Mouse (Mus musculus) midbrain, embryonic 16.5 days (tissue): ENCODE measurements around the gene Akap7. TPM values are rescaled to one million over a fixed set of nuclear protein-coding genes. Genes with fewer than 3 reads are reported as not detected.

Experiments used
- ATAC-seq: fragments of 200-750 bp; cut with Nextera tagmentation; 2 replicates; pipeline ENCODE4 v1.8.0; 2017; ENCODE audit warnings: moderate TSS enrichment
- H3K27ac ChIP-seq: fragments of 300-500 bp; sonication (generic); 2 replicates; pipeline ENCODE4 v1.5.1; 2014; ENCODE audit warnings: mild to moderate bottlenecking, low read length, mixed read lengths
- H3K27me3 ChIP-seq: fragments of 300-500 bp; sonication (generic); 2 replicates; pipeline ENCODE4 v1.6.1; 2014; ENCODE audit warnings: low read depth, low read length, mixed read lengths; ENCODE audit not compliant: control insufficient read depth, insufficient read depth
- H3K36me3 ChIP-seq: fragments of 300-500 bp; sonication (generic); 2 replicates; pipeline ENCODE4 v1.6.1; 2014; ENCODE audit warnings: mild to moderate bottlenecking, low read length, moderate library complexity, mixed read lengths; ENCODE audit not compliant: control insufficient read depth, insufficient read depth
- H3K4me1 ChIP-seq: fragments of 300-500 bp; sonication (generic); 2 replicates; pipeline ENCODE4 v1.6.1; 2014; ENCODE audit warnings: mild to moderate bottlenecking, low read length, mixed read lengths; ENCODE audit not compliant: control insufficient read depth, insufficient read depth
- H3K4me2 ChIP-seq: fragments of 300-500 bp; sonication (generic); 2 replicates; pipeline ENCODE4 v1.6.1; 2014; ENCODE audit warnings: mild to moderate bottlenecking, low read length, mixed read lengths
- H3K4me3 ChIP-seq: fragments of 300-500 bp; sonication (generic); 2 replicates; pipeline ENCODE4 v1.5.1; 2014; ENCODE audit warnings: low read depth, mild to moderate bottlenecking, low read length, moderate library complexity, mixed read lengths
- H3K9ac ChIP-seq: fragments of 300-500 bp; sonication (generic); 2 replicates; pipeline ENCODE4 v1.6.1; 2014; ENCODE audit warnings: low read depth, low read length, mixed read lengths
- H3K9me3 ChIP-seq: fragments of 300-500 bp; sonication (generic); replicated peaks from 2 replicates; pipeline ENCODE4 v1.6.1; 2014; ENCODE audit warnings: mild to moderate bottlenecking, low read length, mixed read lengths; ENCODE audit not compliant: control insufficient read depth, poor library complexity, severe bottlenecking
- WGBS: fragments of 180-500 bp; shearing (Covaris S2); extraction: QIAGEN DNeasy Blood & Tissue Kit; methylation state at CpG from one replicate; pipeline ENCODE4 v1.1.7; 2014; 5-methylcytosine and 5-hydroxymethylcytosine counted together
- polyA plus RNA-seq: library from polyadenylated mRNA; unstranded; fragments of >200 nt; fragmentation: Nextera tagmentation; extraction: Ambion mirVana; gene quantifications from 2 replicates; pipeline ENCODE4 v1.2.1, GENCODE M21; 2015

Gene Akap7
- polyA plus RNA-seq, 1 experiment from 2014 or later = 63.3 TPM

GRCm38 (mm10) chr10:25219901-25220495 is 87.7 kb downstream of the Akap7 start:
- H3K4me2 ChIP-seq = no peak overlapping the region
- H3K36me3 ChIP-seq = no peaks in the 10 kb centered on the region
- WGBS = 75% methylated on average over 15 of the region's 15 CpGs
- H3K27ac ChIP-seq = no peak overlapping the region
- no peaks in the 10 kb centered on the region for H3K4me1 ChIP-seq
- no peak for ATAC-seq
- H3K27me3 ChIP-seq = no peaks in the 10 kb centered on the region
- no peaks in the 10 kb centered on the region for H3K9me3 ChIP-seq
- no peak overlapping the region for H3K9ac ChIP-seq
- H3K4me3 ChIP-seq = no peak overlapping the region

GRCm38 (mm10) chr10:25219220-25219628 is 88.4 kb downstream of the Akap7 start:
- peak overlapping the region; percentile 50 for H3K9ac ChIP-seq
- 13% methylated on average over 7 of the region's 7 CpGs for WGBS

GRCm38 (mm10) chr10:25218746-25219145 is 88.9 kb downstream of the Akap7 start:
- no peak overlapping the region for H3K27ac ChIP-seq
- H3K36me3 ChIP-seq = no peaks in the 10 kb centered on the region
- H3K27me3 ChIP-seq = no peaks in the 10 kb centered on the region
- no peak overlapping the region for H3K4me2 ChIP-seq
- H3K4me3 ChIP-seq = no peak overlapping the region
- no peak overlapping the region for H3K9ac ChIP-seq
- 75% methylated on average over 7 of the region's 7 CpGs for WGBS
- ATAC-seq = 0 out of 2 replicates have a peak, but pooled peaks have one; percentile 31
- no peaks in the 10 kb centered on the region for H3K4me1 ChIP-seq
- no peaks in the 10 kb centered on the region for H3K9me3 ChIP-seq

More at GRCm38 (mm10) chr10:25219220-25219628, 88.4 kb downstream of the Akap7 start:
- H3K4me3 ChIP-seq = peak overlapping the region; percentile 17
- peak; percentile 90 for ATAC-seq
- no peak overlapping the region for H3K27ac ChIP-seq
- no peaks in the 10 kb centered on the region for H3K27me3 ChIP-seq
- H3K36me3 ChIP-seq = no peaks in the 10 kb centered on the region
- no peaks in the 10 kb centered on the region for H3K4me1 ChIP-seq
- H3K4me2 ChIP-seq = peak overlapping the region; percentile 46
- H3K9me3 ChIP-seq = no peaks in the 10 kb centered on the region

GRCm38 (mm10) chr10:25215977-25216376 is 91.7 kb downstream of the Akap7 start:
- Histone ChIP-seq H3K9me3 (no peaks in the 10 kb centered on the region), H3K4me1 (no peaks in the 10 kb centered on the region), H3K27me3 (no peaks in the 10 kb centered on the region), H3K4me3 (no peak overlapping the region), H3K36me3 (no peaks in the 10 kb centered on the region), H3K27ac (no peak overlapping the region), H3K4me2 (no peak overlapping the region), H3K9ac (no peak overlapping the region)
- 89% methylated on average over 3 of the region's 3 CpGs for WGBS
- no peak for ATAC-seq

- H3K4me3 ChIP-seq = no peak overlapping the region
- no peak overlapping the region for H3K9ac ChIP-seq
- no peaks in the 10 kb centered on the region for H3K36me3 ChIP-seq
- H3K27me3 ChIP-seq = no peaks in the 10 kb centered on the region
- 88% methylated on average over 4 of the region's 4 CpGs for WGBS
- no peaks in the 10 kb centered on the region for H3K4me1 ChIP-seq
- no peaks in the 10 kb centered on the region for H3K9me3 ChIP-seq
- H3K27ac ChIP-seq = no peak overlapping the region
- no peak for ATAC-seq
- no peak overlapping the region for H3K4me2 ChIP-seq
Observed at GRCm38 (mm10) chr10:25213716-25214115, 94.0 kb downstream of the Akap7 start.

- Histone ChIP-seq H3K4me1 (0 out of 2 replicates have a peak, but pooled peaks cover 2% of the 10 kb centered on the region), H3K36me3 (no peaks in the 10 kb centered on the region), H3K9ac (no peak overlapping the region), H3K4me2 (no peak overlapping the region), H3K27ac (no peak overlapping the region), H3K27me3 (no peaks in the 10 kb centered on the region), H3K4me3 (no peak overlapping the region), H3K9me3 (no peaks in the 10 kb centered on the region)
- 38% methylated on average over 7 of the region's 7 CpGs for WGBS
- ATAC-seq = peak; percentile 51
Observed at GRCm38 (mm10) chr10:25208619-25209018, 99.1 kb downstream of the Akap7 start.

- H3K27ac ChIP-seq = no peak overlapping the region
- WGBS = 36% methylated on average over 6 of the region's 6 CpGs
- H3K4me1 ChIP-seq = 0 out of 2 replicates have a peak, but pooled peaks cover 2% of the 10 kb centered on the region
- H3K27me3 ChIP-seq = no peaks in the 10 kb centered on the region
- no peak overlapping the region for H3K4me3 ChIP-seq
- no peaks in the 10 kb centered on the region for H3K9me3 ChIP-seq
- no peak for ATAC-seq
- H3K36me3 ChIP-seq = no peaks in the 10 kb centered on the region
- H3K4me2 ChIP-seq = no peak overlapping the region
- no peak overlapping the region for H3K9ac ChIP-seq
Observed at GRCm38 (mm10) chr10:25207866-25208265, 99.8 kb downstream of the Akap7 start.

GRCm38 (mm10) chr10:25200691-25201090 is 107.0 kb downstream of the Akap7 start:
- 0 out of 2 replicates have a peak, but pooled peaks have one; percentile 19 for ATAC-seq
- no peaks in the 10 kb centered on the region for H3K9me3 ChIP-seq
- peak overlapping the region; percentile 79 for H3K4me2 ChIP-seq
- H3K27me3 ChIP-seq = no peaks in the 10 kb centered on the region
- H3K36me3 ChIP-seq = no peaks in the 10 kb centered on the region
- no peak overlapping the region for H3K4me3 ChIP-seq
- peaks cover 11% of the 10 kb centered on the region for H3K4me1 ChIP-seq
- no peak overlapping the region; the same call in 1 of the 2 replicates for H3K27ac ChIP-seq
- WGBS = 82% methylated on average over 7 of the region's 7 CpGs
- no peak overlapping the region for H3K9ac ChIP-seq

- 14% methylated on average over 32 of the region's 32 CpGs for WGBS
- Histone ChIP-seq H3K9me3 (no peaks in the 10 kb centered on the region), H3K4me1 (peaks cover 11% of the 10 kb centered on the region), H3K27me3 (no peaks in the 10 kb centered on the region), H3K4me2 (peak overlapping the region; percentile 79), H3K27ac (peak overlapping the region; percentile 73), H3K9ac (peak overlapping the region; percentile 75), H3K36me3 (no peaks in the 10 kb centered on the region), H3K4me3 (peak overlapping the region; percentile 53)
- ATAC-seq = peak; percentile 90
Observed at GRCm38 (mm10) chr10:25199510-25200353, 107.9 kb downstream of the Akap7 start.
